Mouse (Mus musculus) G1E (cell line): ENCODE results near the gene Tln2.

Experiments used
- CTCF ChIP-seq: IDR thresholded peaks from 2 replicates; pipeline ENCODE4 v1.5.1; 2012; ENCODE audit warnings: low read depth, low read length, inconsistent platforms, mixed read lengths
- GATA1 ChIP-seq: IDR thresholded peaks from 2 replicates; pipeline ENCODE4 v1.6.1; 2012; ENCODE audit warnings: borderline replicate concordance, low read length, inconsistent platforms, mixed read lengths
- POLR2AphosphoS5 ChIP-seq: IDR thresholded peaks from 2 replicates; pipeline ENCODE4 v1.6.1; 2012; ENCODE audit warnings: low read depth, low read length, inconsistent platforms; ENCODE audit not compliant: insufficient replicate concordance
- TAL1 ChIP-seq: conservative IDR thresholded peaks from 2 replicates; pipeline ENCODE4 v1.6.1; 2012; ENCODE audit warnings: low read depth, low read length, inconsistent platforms, mixed read lengths

GRCm38 (mm10) chr9:67211220-67211619 is 348.3 kb downstream of the Tln2 start:
- no peak for TF ChIP-seq TAL1
- no peak for TF ChIP-seq CTCF
- TF ChIP-seq GATA1, result no peak
- TF ChIP-seq POLR2AphosphoS5, result no peak
